Mouse (Mus musculus) hindbrain, postnatal 0 days (tissue): Measurements from ENCODE around the gene Maml1. TPM values are rescaled to one million over a fixed set of nuclear protein-coding genes. Genes with fewer than 3 reads are reported as not detected.

Source experiments
- ATAC-seq: fragments of 200-750 bp; cut with Nextera tagmentation; 2 replicates; pipeline ENCODE4 v1.8.0; 2017; ENCODE audit warnings: mild to moderate bottlenecking, moderate TSS enrichment, moderate library complexity
- DNase-seq: peaks from one replicate; pipeline ENCODE4 v3.0.0-alpha.2; 2015; ENCODE audit warnings: low spot score
- H3K27ac ChIP-seq: fragments of 300-500 bp; sonication (generic); 2 replicates; pipeline ENCODE4 v1.5.1; 2014; ENCODE audit warnings: mild to moderate bottlenecking
- H3K27me3 ChIP-seq: fragments of 300-500 bp; sonication (generic); 2 replicates; pipeline ENCODE4 v1.6.1; 2014; ENCODE audit warnings: low read length, mixed read lengths; ENCODE audit not compliant: insufficient read depth
- H3K36me3 ChIP-seq: fragments of 300-500 bp; sonication (generic); 2 replicates; pipeline ENCODE4 v1.6.1; 2014; ENCODE audit warnings: low read length, mixed read lengths; ENCODE audit not compliant: insufficient read depth
- H3K4me1 ChIP-seq: fragments of 300-500 bp; sonication (generic); 2 replicates; pipeline ENCODE4 v1.6.1; 2014; ENCODE audit warnings: antibody characterized with exemption, low read length, mixed read lengths; ENCODE audit not compliant: insufficient read depth
- H3K4me2 ChIP-seq: fragments of 300-500 bp; sonication (generic); 2 replicates; pipeline ENCODE4 v1.6.1; 2014; ENCODE audit warnings: low read depth, mild to moderate bottlenecking, low read length, moderate library complexity, mixed read lengths
- H3K4me3 ChIP-seq: fragments of 300-500 bp; sonication (generic); 2 replicates; pipeline ENCODE4 v1.5.1; 2014; ENCODE audit warnings: low read length
- H3K9ac ChIP-seq: fragments of 300-500 bp; sonication (generic); replicated peaks from 2 replicates; pipeline ENCODE4 v1.6.1; 2014; ENCODE audit warnings: mild to moderate bottlenecking, low read length, moderate library complexity, mixed read lengths
- H3K9me3 ChIP-seq: fragments of 300-500 bp; sonication (generic); 2 replicates; pipeline ENCODE4 v1.6.1; 2016; ENCODE audit warnings: low read length, mixed read lengths
- CTCF ChIP-seq: IDR thresholded peaks from 2 replicates; pipeline ENCODE4 v1.5.1; 2016; ENCODE audit warnings: antibody characterized with exemption, control low read depth, low read depth
- WGBS: fragments of 180-500 bp; shearing (Covaris S2); extraction: QIAGEN DNeasy Blood & Tissue Kit; methylation state at CpG from one replicate; pipeline ENCODE4 v1.1.7; 2014; 5-methylcytosine and 5-hydroxymethylcytosine counted together
- polyA plus RNA-seq: library from polyadenylated mRNA; unstranded; fragments of >200 nt; fragmentation: Nextera tagmentation; extraction: Ambion mirVana; gene quantifications from 2 replicates; pipeline ENCODE4 v1.2.1, GENCODE M21; 2015
- total RNA-seq: library from RNA; depleted of rRNA; stranded (reverse); fragments of >200 nt; gene quantifications from 2 replicates; pipeline ENCODE4 v1.2.3, GENCODE M21; 2014

Gene Maml1
- total and polyA plus RNA-seq, 2 experiments from 2014 or later: 1.8 to 11.6 TPM

GRCm38 (mm10) chr11:50224671-50225530 lies 67.2 kb downstream of the Maml1 start:
- ATAC-seq: peak; percentile 80
- peak; percentile 86 for DNase-seq
- H3K27me3 ChIP-seq: no peaks in the 10 kb centered on the region

GRCm38 (mm10) chr11:50223783-50224662 lies 68.1 kb downstream of the Maml1 start:
- H3K4me2 ChIP-seq: peak overlapping the region; percentile 77
- DNase-seq: peak; percentile 64
- H3K36me3 ChIP-seq: no peaks in the 10 kb centered on the region
- peak; percentile 39 for ATAC-seq
- H3K4me3 ChIP-seq: peak overlapping the region; percentile 84
- no peaks in the 10 kb centered on the region for H3K9me3 ChIP-seq
- TF ChIP-seq CTCF: no peak
- peaks cover 34% of the 10 kb centered on the region for H3K4me1 ChIP-seq
- H3K9ac ChIP-seq: peak overlapping the region; percentile 97
- no peaks in the 10 kb centered on the region for H3K27me3 ChIP-seq
- H3K27ac ChIP-seq: peak overlapping the region; percentile 95
- 4% methylated on average over 17 of the region's 17 CpGs for WGBS

More at GRCm38 (mm10) chr11:50224671-50225530, 67.2 kb downstream of the Maml1 start:
- no peaks in the 10 kb centered on the region for H3K36me3 ChIP-seq
- under 1% methylated on average over 63 of the region's 70 CpGs for WGBS
- H3K9ac ChIP-seq: peak overlapping the region; percentile 97
- H3K9me3 ChIP-seq: no peaks in the 10 kb centered on the region
- TF ChIP-seq CTCF: no peak; the same call in 1 of the 2 replicates
- H3K4me3 ChIP-seq: peak overlapping the region; percentile 84
- H3K4me1 ChIP-seq: peaks cover 39% of the 10 kb centered on the region
- H3K27ac ChIP-seq: peak overlapping the region; percentile 95
- peak overlapping the region; percentile 77 for H3K4me2 ChIP-seq

GRCm38 (mm10) chr11:50222559-50223276 lies 69.4 kb downstream of the Maml1 start:
- H3K27me3 ChIP-seq: no peaks in the 10 kb centered on the region
- WGBS: 40% methylated on average over 7 of the region's 7 CpGs
- no peak for DNase-seq
- no peak overlapping the region; the same call in 1 of the 2 replicates for H3K27ac ChIP-seq
- no peak for TF ChIP-seq CTCF
- H3K4me2 ChIP-seq: peak overlapping the region; percentile 77
- no peak for ATAC-seq
- H3K9me3 ChIP-seq: no peaks in the 10 kb centered on the region
- peaks cover 23% of the 10 kb centered on the region for H3K4me1 ChIP-seq
- no peak overlapping the region for H3K9ac ChIP-seq
- H3K4me3 ChIP-seq: no peak overlapping the region
- H3K36me3 ChIP-seq: no peaks in the 10 kb centered on the region

DNA sequence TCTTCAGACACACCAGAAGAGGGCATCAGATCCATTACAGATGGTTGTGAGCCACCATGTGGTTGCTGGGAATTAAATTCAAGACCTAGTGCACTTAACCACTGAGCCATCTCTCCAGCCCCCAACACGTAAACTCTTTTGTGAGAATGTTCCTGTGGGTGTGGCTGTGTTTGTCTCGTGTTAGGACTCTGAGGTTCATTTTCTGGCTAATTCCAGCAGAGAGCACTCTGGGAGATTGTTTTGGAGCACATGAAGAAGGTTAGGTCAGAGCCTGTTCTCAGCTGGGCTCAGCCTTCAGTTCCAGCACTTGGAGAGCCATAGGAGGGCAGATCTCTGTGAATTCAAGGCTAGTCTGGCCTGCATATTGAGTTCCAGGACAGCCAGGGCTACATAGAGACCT lies 72.3 kb downstream of the Maml1 start:
- no peak overlapping the region for H3K4me2 ChIP-seq
- no peak overlapping the region for H3K27ac ChIP-seq
- no peak overlapping the region for H3K4me3 ChIP-seq
- H3K36me3 ChIP-seq: no peaks in the 10 kb centered on the region
- 55% methylated on average over 2 of the region's 2 CpGs for WGBS
- H3K4me1 ChIP-seq: peaks cover 12% of the 10 kb centered on the region
- H3K27me3 ChIP-seq: no peaks in the 10 kb centered on the region
- ATAC-seq (no peak), DNase-seq (no peak)
- TF ChIP-seq CTCF: peak; percentile 36
- no peaks in the 10 kb centered on the region for H3K9me3 ChIP-seq
- no peak overlapping the region for H3K9ac ChIP-seq

- Histone ChIP-seq H3K4me3 (no peak overlapping the region), H3K27me3 (no peaks in the 10 kb centered on the region), H3K27ac (no peak overlapping the region), H3K9me3 (no peaks in the 10 kb centered on the region), H3K4me2 (no peak overlapping the region), H3K4me1 (peaks cover 10% of the 10 kb centered on the region; the same call in 1 of the 2 replicates), H3K36me3 (no peaks in the 10 kb centered on the region), H3K9ac (no peak overlapping the region)
- 63% methylated on average over 4 of the region's 4 CpGs for WGBS
- no peak for DNase-seq
- no peak for ATAC-seq
- no peak for TF ChIP-seq CTCF
Measured at GRCm38 (mm10) chr11:50217811-50218210, 74.3 kb downstream of the Maml1 start.
